Mouse (Mus musculus) megakaryocyte-erythroid progenitor cell, adult 5 weeks (primary cell): ENCODE measurements around the gene Rnf39. TPM values are rescaled to one million over a fixed set of nuclear protein-coding genes. Genes with fewer than 3 reads are reported as not detected.

ENCODE experiments used
- polyA plus RNA-seq: library from polyadenylated mRNA; stranded (reverse); fragments of >175 nt; gene quantifications from 2 replicates; pipeline ENCODE4 v1.2.3, GENCODE M21; 2012

Gene Rnf39
- 0.09 and 0.45 TPM in 2 replicates for polyA plus RNA-seq

DNA sequence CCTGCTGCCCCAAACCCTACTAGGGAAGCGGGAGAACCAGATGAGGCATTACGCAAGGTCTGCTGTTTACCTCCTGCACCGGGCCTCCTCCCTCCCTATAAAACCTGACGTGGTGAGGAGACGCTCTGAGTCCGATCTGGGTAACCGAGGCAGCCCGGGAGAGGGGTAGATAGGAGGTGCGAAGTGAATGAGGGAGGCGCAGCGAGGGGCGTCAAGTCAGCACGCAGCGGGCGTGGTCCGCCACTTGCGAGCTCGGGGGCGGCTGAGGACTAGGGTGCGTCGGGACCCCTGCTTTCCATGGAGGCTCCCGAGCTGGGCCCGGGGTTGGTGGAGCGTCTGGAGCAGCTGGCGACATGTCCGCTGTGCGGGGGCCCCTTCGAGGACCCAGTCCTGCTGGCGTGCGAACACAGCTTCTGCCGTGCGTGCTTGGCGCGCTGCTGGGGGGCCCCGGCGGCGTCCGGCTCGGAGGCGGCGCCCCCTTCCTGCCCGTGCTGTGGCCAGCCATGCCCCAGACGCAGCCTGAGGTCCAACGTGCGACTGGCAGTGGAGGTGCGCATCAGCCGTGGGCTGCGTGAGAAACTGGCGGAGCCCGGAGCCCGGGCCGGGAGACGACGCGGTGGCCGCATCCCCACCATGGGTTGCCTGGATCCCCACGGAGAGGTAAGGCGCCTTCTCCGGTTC lies at the start of gene Rnf39:
Rnf39 (plus strand) TSS at position 128 of the 681 bp plus-strand sequence.

GRCm38 (mm10) chr17:36897552-36898205 lies 45.0 kb upstream of the Rnf39 start, which contains the start of gene Trim31:
Trim31 (plus strand) TSS chr17:36898118.

DNA sequence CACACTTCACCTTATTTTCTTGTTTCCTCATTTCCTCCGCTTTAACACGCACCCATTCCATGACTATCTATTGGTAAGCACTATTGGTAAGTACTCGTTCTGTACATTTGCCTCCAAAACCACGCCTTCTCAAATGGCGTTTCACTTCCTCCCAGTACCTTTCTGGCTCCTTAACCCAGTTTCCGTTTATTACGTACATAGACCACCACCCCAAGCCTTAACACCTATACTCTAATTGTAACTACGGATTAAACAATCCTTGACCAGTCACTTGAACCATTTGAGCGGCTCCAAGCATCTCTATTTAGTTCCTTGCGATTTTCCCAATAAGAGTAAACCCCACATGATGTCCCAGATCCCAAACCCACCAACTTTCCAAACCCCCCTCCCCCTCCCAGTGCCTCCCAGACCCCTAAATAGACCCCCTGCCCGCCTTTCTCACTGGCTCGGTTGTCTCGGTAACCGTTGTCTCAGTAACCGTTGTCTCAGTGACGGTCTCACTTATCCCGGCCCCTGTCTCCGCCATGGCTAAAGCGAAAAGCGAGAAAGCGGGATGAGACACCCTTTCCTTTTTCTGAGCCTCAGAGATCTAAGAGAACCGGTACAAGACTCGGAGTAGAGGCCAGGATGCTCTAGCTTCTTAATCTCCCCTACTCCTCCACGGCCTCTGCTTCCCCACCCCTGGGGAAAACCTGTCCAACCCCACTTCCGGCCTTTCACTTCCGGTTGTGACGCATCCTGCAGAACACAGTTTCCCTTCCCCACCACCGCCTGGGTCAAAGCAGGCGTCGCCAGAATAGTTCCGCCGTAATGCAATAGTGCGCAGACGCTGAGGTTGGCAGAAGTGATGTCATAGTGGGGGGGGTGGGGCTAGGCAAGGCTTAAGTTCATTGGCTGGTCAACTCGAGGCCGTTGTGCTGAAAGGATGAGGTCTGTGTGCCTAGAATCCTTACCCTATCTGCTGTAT lies 8.5 kb downstream of the Rnf39 start, which contains the start of gene Ppp1r11:
Ppp1r11 (minus strand) TSS at position 761 of the 967 bp plus-strand sequence.

GRCm38 (mm10) chr17:36957999-36958743 lies 15.5 kb downstream of the Rnf39 start, which contains the start of the genes Znrd1 and Znrd1as:
Znrd1 (minus strand) TSS chr17:36958559.
Znrd1as (plus strand) TSS chr17:36958592.

DNA sequence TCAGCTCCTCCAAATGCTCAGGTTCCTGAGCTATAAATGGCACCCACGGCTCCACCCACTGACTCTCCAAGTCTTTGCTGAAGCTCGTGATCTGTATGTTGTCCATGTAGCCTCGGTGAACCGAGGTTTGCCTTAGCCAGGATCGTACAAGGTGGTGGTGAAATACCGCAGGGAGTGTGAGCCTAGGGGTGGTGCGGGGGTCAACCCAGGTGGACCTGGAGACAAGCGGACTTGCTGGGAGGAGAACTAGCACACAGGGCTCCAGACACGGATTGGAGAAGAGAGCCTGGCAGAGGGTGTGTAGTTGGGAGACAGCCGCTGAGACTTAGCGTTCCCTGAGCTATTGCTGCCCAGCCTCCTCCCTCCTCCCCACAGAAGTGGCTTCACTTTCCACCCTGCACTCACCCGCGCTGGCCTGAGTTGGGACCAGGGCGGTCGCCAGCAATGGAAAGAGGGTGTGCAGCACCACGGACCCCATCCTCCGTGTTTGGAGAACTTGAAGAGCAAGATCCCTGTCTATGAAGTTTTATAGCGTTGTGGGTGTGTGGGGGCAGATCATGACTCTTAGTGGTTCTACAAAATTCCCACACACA lies 38.6 kb downstream of the Rnf39 start, which contains the start of gene 2410137M14Rik:
2410137M14Rik (minus strand) TSS at position 17 of the 593 bp plus-strand sequence.

GRCm38 (mm10) chr17:36989437-36989836 lies 46.7 kb downstream of the Rnf39 start, which contains the start of gene H2-M5:
H2-M5 (minus strand) TSS chr17:36989537.

Other genes starting within 250 kb of the Rnf39 start
- not detected in 2 replicates for gene H2-M10.5, start 170.0 kb upstream of the Rnf39 start, polyA plus RNA-seq
- not detected in 2 replicates for gene H2-M10.6, start 130.7 kb upstream of the Rnf39 start, polyA plus RNA-seq
- gene Trim26, start 105.8 kb upstream of the Rnf39 start, polyA plus RNA-seq: 19.3 and 20.1 TPM in 2 replicates
- gene Trim15, start 75.7 kb upstream of the Rnf39 start, polyA plus RNA-seq: not detected in 2 replicates
- 0.89 and 1.6 TPM in 2 replicates for gene Trim10, start 73.3 kb upstream of the Rnf39 start, polyA plus RNA-seq
- not detected in 2 replicates for gene Trim40, start 52.8 kb upstream of the Rnf39 start, polyA plus RNA-seq
- gene Trim31, start 44.8 kb upstream of the Rnf39 start, polyA plus RNA-seq: not detected in 2 replicates
- 125 and 144 TPM in 2 replicates for gene Ppp1r11, start 8.8 kb downstream of the Rnf39 start, polyA plus RNA-seq
- gene Znrd1, start 15.6 kb downstream of the Rnf39 start, polyA plus RNA-seq: 2.9 and 3.1 TPM in 2 replicates
- gene Znrd1as, start 15.7 kb downstream of the Rnf39 start, polyA plus RNA-seq: 0.18 TPM in 1 of 2 replicates, not detected in the other
- not detected in 2 replicates for gene 2410137M14Rik, start 38.3 kb downstream of the Rnf39 start, polyA plus RNA-seq
- gene H2-M5, start 46.6 kb downstream of the Rnf39 start, polyA plus RNA-seq: 0.12 TPM in 1 of 2 replicates, not detected in the other
- gene Zfp57, start 58.2 kb downstream of the Rnf39 start, polyA plus RNA-seq: 0.46 and 0.68 TPM in 2 replicates
- gene Mog, start 80.5 kb downstream of the Rnf39 start, polyA plus RNA-seq: not detected in 2 replicates
- gene Gabbr1, start 103.0 kb downstream of the Rnf39 start, polyA plus RNA-seq: 35.7 and 37.7 TPM in 2 replicates
- not detected in 2 replicates for gene Olfr90, start 145.6 kb downstream of the Rnf39 start, polyA plus RNA-seq
- gene Olfr91, start 155.4 kb downstream of the Rnf39 start, polyA plus RNA-seq: not detected in 2 replicates
- gene Olfr92, start 177.2 kb downstream of the Rnf39 start, polyA plus RNA-seq: not detected in 2 replicates
- not detected in 2 replicates for gene Olfr93, start 218.6 kb downstream of the Rnf39 start, polyA plus RNA-seq